Mouse (Mus musculus): Measurements from ENCODE around the gene Pappa. TPM values are rescaled to one million over a fixed set of nuclear protein-coding genes. Genes with fewer than 3 reads are reported as not detected.

Pappa gene
- polyA plus RNA-seq, 2 experiments, result 1.7 TPM

GRCm38 (mm10) chr4:65126451-65127290 is 2.7 kb downstream of the Pappa start:
- ATAC-seq (ENCODE audit: low FRiP score, low read depth) (no peak; the same call in 1 of the 2 replicates), DNase-seq (ENCODE audit: low spot score) (peak; percentile 85)
- H3K4me3 ChIP-seq (replicated peaks; ENCODE audit: low read length), result peak overlapping the region; percentile 51
- H3K27me3 ChIP-seq (ENCODE audit: control insufficient read depth, insufficient read depth, low read length), result no peaks in the 10 kb centered on the region
- 3% methylated on average over 23 of the region's 23 CpGs for WGBS
- peak overlapping the region; percentile 61; the same call in 1 of the 2 replicates for H3K27ac ChIP-seq (replicated peaks; ENCODE audit: low read depth, low read length)
- no peak for TF ChIP-seq POLR2A (IDR thresholded peaks at IDR 0.05; ENCODE audit: borderline replicate concordance, extremely low read depth, insufficient read depth, insufficient read length)
- H3K4me2 ChIP-seq (replicated peaks; ENCODE audit: low read depth, low read length, severe bottlenecking), result peak overlapping the region; percentile 58
- H3K36me3 ChIP-seq (ENCODE audit: control insufficient read depth, insufficient read depth, low read length), result no peaks in the 10 kb centered on the region
- peaks cover 10% of the 10 kb centered on the region for H3K4me1 ChIP-seq (ENCODE audit: control insufficient read depth, insufficient read depth, low read length)
- H3K9ac ChIP-seq (ENCODE audit: low read depth, low read length, severe bottlenecking), result peak overlapping the region; percentile 35
- H3K9me3 ChIP-seq (ENCODE audit: control insufficient read depth, low read length), result no peaks in the 10 kb centered on the region

- no peak for TF ChIP-seq POLR2A (IDR thresholded peaks at IDR 0.05; ENCODE audit: borderline replicate concordance, extremely low read depth, insufficient read depth, insufficient read length)
- peak overlapping the region; percentile 58 for H3K4me2 ChIP-seq (replicated peaks; ENCODE audit: low read depth, low read length, severe bottlenecking)
- H3K27ac ChIP-seq (replicated peaks; ENCODE audit: low read depth, low read length), result peak overlapping the region; percentile 35; the same call in 1 of the 2 replicates
- DNase-seq (ENCODE audit: low spot score) (peak; percentile 19), ATAC-seq (ENCODE audit: low FRiP score, low read depth) (peak; percentile 31; the same call in 1 of the 2 replicates)
- H3K9ac ChIP-seq (ENCODE audit: low read depth, low read length, severe bottlenecking), result peak overlapping the region; percentile 35; the same call in 1 of the 2 replicates
- peak overlapping the region; percentile 51 for H3K4me3 ChIP-seq (replicated peaks; ENCODE audit: low read length)
- H3K27me3 ChIP-seq (ENCODE audit: control insufficient read depth, insufficient read depth, low read length), result no peaks in the 10 kb centered on the region
- H3K36me3 ChIP-seq (ENCODE audit: control insufficient read depth, insufficient read depth, low read length), result no peaks in the 10 kb centered on the region
- 5% methylated on average over 6 of the region's 6 CpGs for WGBS
- no peaks in the 10 kb centered on the region for H3K9me3 ChIP-seq (ENCODE audit: control insufficient read depth, low read length)
- H3K4me1 ChIP-seq (ENCODE audit: control insufficient read depth, insufficient read depth, low read length), result peaks cover 10% of the 10 kb centered on the region
Observed at GRCm38 (mm10) chr4:65127291-65127590, 3.3 kb downstream of the Pappa start.

GRCm38 (mm10) chr4:65132657-65133056 is 8.7 kb downstream of the Pappa start:
- 56% methylated on average over 3 of the region's 3 CpGs for WGBS
- H3K4me2 ChIP-seq (replicated peaks; ENCODE audit: low read depth, low read length, severe bottlenecking), result no peak overlapping the region
- TF ChIP-seq POLR2A (IDR thresholded peaks at IDR 0.05; ENCODE audit: borderline replicate concordance, extremely low read depth, insufficient read depth, insufficient read length), result no peak
- no peaks in the 10 kb centered on the region for H3K9me3 ChIP-seq (ENCODE audit: control insufficient read depth, low read length)
- H3K4me3 ChIP-seq (replicated peaks; ENCODE audit: low read length), result no peak overlapping the region
- no peak for ATAC-seq (ENCODE audit: low FRiP score, low read depth)
- DNase-seq (ENCODE audit: low spot score), result no peak
- no peak overlapping the region for H3K9ac ChIP-seq (ENCODE audit: low read depth, low read length, severe bottlenecking)
- no peaks in the 10 kb centered on the region for H3K4me1 ChIP-seq (ENCODE audit: control insufficient read depth, insufficient read depth, low read length)
- H3K36me3 ChIP-seq (ENCODE audit: control insufficient read depth, insufficient read depth, low read length), result no peaks in the 10 kb centered on the region
- H3K27me3 ChIP-seq (ENCODE audit: control insufficient read depth, insufficient read depth, low read length), result no peaks in the 10 kb centered on the region
- no peak overlapping the region for H3K27ac ChIP-seq (replicated peaks; ENCODE audit: low read depth, low read length)

- H3K9me3 ChIP-seq (ENCODE audit: control insufficient read depth, low read length), result no peaks in the 10 kb centered on the region
- 90% methylated on average over 5 of the region's 5 CpGs for WGBS
- ATAC-seq (ENCODE audit: low FRiP score, low read depth), result no peak
- H3K36me3 ChIP-seq (ENCODE audit: control insufficient read depth, insufficient read depth, low read length), result no peaks in the 10 kb centered on the region
- H3K4me1 ChIP-seq (ENCODE audit: control insufficient read depth, insufficient read depth, low read length), result no peaks in the 10 kb centered on the region
- H3K4me3 ChIP-seq (replicated peaks; ENCODE audit: low read length), result no peak overlapping the region
- H3K27ac ChIP-seq (replicated peaks; ENCODE audit: low read depth, low read length), result no peak overlapping the region
- no peak overlapping the region for H3K4me2 ChIP-seq (replicated peaks; ENCODE audit: low read depth, low read length, severe bottlenecking)
- H3K27me3 ChIP-seq (ENCODE audit: control insufficient read depth, insufficient read depth, low read length), result no peaks in the 10 kb centered on the region
- no peak overlapping the region for H3K9ac ChIP-seq (ENCODE audit: low read depth, low read length, severe bottlenecking)
- no peak for DNase-seq (ENCODE audit: low spot score)
- TF ChIP-seq POLR2A (IDR thresholded peaks at IDR 0.05; ENCODE audit: borderline replicate concordance, extremely low read depth, insufficient read depth, insufficient read length), result no peak
Observed at GRCm38 (mm10) chr4:65134358-65134757, 10.4 kb downstream of the Pappa start.

- H3K4me3 ChIP-seq (replicated peaks; ENCODE audit: low read length), result no peak overlapping the region
- H3K27me3 ChIP-seq (ENCODE audit: control insufficient read depth, insufficient read depth, low read length), result no peaks in the 10 kb centered on the region
- no peak overlapping the region for H3K9ac ChIP-seq (ENCODE audit: low read depth, low read length, severe bottlenecking)
- 55% methylated on average over 5 of the region's 5 CpGs for WGBS
- H3K36me3 ChIP-seq (ENCODE audit: control insufficient read depth, insufficient read depth, low read length), result no peaks in the 10 kb centered on the region
- ATAC-seq (ENCODE audit: low FRiP score, low read depth) (no peak), DNase-seq (ENCODE audit: low spot score) (no peak)
- H3K4me2 ChIP-seq (replicated peaks; ENCODE audit: low read depth, low read length, severe bottlenecking), result no peak overlapping the region
- no peaks in the 10 kb centered on the region for H3K9me3 ChIP-seq (ENCODE audit: control insufficient read depth, low read length)
- no peaks in the 10 kb centered on the region for H3K4me1 ChIP-seq (ENCODE audit: control insufficient read depth, insufficient read depth, low read length)
- H3K27ac ChIP-seq (replicated peaks; ENCODE audit: low read depth, low read length), result no peak overlapping the region
- no peak for TF ChIP-seq POLR2A (IDR thresholded peaks at IDR 0.05; ENCODE audit: borderline replicate concordance, extremely low read depth, insufficient read depth, insufficient read length)
Observed at GRCm38 (mm10) chr4:65135109-65135508, 11.1 kb downstream of the Pappa start.

Data from limb, embryonic 14.5 days (tissue).